Mouse (Mus musculus) adrenal gland (tissue): ENCODE results near the gene 4930404N11Rik.

Source experiments
- intact Hi-C: fragments of 180-260 bp; cut with DNase I; formaldehyde crosslinking; loops from one replicate; pipeline ENCODE4 v1.15.1; 2025

4930404N11Rik gene

DNA sequence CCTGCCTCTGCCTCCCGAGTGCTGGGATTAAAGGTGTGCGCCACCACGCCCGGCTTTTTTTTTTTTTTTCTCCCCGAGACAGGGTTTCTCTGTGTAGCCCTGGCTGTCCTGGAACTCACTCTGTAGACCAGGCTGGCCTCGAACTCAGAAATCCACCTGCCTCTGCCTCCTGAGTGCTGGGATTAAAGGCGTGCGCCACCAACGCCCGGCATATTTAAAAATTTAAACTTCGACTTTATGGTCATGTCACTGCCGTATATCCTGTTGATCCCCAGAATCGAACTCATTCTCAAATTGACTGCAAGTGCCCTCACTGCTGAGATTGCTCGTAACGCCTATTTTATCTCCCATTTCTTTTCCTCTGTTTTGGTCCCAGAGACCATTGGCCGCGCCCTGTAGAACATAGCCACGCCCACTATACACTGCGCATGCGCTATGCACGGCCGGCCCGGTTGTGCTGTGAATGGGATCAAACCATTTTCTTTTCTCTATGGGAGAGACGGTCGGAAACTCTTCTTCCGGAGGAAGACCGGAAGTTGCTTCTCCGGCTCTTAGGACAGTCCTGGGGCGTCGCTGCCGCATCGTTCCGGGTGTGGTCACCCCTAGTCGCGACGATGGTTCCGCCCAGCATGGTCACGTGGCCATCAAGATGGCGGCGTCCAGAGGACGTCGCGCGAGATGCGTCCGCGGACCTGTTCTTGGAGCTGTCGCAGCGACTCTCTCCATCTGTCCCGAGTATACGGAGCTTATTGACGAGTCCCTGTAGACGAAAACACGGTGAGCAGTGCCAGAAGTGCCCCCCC is 18.4 kb upstream of the 4930404N11Rik start, which contains the start of the genes Dohh and Gm48551:
Dohh (plus strand) TSS at position 627 of the 803 bp plus-strand sequence.
Gm48551 (plus strand) TSS at position 665 of the 803 bp plus-strand sequence.
- intact Hi-C loops: no loop called here

DNA sequence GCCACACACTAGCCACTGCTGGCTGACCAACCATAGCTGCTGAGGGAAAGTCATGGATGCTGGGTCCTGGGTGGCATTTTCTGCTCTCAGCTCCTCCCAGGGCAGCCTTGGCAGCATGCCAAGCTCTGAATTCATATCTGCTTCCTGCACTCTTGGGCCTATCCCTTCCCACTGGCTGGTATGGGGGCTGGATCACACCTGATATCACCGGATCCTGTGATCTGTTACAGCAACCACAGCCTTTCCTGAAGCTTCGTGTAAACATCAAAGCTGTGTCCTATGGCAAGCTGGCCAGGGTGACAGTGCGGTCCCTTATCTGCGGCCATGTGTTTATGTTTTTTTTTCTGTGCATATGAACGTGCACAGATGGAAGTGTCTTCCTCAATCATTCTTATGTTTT is 16.4 kb upstream of the 4930404N11Rik start:
- intact Hi-C loops: no loop called here

DNA sequence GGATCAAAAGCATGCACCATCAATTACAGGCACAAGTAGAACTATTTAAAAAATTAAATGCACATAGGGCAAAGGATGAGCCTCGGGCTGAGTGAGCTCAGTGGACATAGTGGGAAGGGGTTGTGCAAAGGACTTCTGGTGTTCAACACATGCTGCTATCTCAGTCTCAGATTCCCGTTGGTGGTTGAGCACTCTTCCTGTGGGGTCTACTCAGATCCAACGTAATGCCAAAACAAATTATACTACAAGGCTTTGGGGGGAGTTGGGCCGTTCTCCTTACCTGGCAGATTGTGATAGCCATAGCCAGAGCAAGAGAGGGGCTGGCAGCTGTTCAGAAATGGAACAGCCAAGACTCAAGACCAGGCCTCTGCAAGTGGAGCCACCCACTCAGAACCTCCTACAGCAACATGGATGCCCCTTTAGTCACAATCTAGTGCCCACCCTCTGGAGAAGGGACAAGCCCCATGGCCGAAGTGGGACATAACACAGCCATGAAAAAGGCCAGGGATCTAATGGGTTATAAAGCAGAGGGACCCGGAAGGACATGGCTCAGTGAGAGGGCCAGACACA is 14.3 kb upstream of the 4930404N11Rik start:
- intact Hi-C loops: no loop called here

DNA sequence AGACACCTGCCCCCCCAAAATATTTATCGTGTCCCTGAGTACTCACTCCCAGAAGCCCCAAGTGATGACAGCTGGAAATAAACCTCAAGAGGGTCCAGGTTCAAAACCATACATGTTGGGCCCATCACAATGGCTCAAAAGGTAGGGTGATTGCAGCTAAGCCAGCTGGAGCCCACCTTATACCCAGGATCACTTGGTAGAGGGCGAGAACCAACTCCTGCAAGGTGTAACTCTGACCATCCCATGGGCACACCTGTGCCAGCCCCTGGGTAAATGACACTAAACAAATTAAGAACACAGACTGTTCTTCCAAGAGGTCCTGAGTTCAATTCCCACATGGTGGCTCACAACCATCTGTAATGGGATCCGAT is 13.6 kb upstream of the 4930404N11Rik start:
- intact Hi-C loops: no loop called here

DNA sequence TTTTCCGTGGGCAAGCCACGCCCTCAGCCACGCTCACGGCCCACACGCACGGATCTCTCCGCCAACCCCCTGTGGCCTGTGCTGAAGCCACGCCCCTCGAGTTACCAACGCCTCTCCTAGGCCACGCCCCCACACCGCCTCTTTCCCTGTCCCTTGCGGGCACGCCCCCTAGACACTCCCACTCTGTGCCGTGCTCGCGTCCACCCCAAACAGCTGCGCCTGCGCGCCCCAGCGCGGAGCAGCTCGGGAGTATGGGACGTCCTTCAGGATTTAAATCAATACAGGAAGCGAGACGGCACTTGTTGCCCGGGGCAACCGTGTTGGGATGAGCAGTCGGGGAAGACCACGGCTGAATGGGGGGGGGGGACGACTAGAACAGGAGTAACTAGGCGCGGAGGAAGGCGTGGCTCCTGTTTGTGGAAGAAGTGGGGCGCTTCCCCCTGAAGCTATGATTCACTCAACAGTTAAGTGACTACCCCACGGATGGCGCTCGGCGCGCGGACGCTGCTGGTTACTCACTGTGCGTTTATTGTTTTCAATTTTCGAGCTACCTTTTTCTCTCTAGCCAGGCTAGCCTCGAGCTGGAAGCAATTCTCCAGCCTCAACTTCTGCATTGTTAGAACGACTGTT is 13.1 kb upstream of the 4930404N11Rik start:
- intact Hi-C loops: no loop called here

DNA sequence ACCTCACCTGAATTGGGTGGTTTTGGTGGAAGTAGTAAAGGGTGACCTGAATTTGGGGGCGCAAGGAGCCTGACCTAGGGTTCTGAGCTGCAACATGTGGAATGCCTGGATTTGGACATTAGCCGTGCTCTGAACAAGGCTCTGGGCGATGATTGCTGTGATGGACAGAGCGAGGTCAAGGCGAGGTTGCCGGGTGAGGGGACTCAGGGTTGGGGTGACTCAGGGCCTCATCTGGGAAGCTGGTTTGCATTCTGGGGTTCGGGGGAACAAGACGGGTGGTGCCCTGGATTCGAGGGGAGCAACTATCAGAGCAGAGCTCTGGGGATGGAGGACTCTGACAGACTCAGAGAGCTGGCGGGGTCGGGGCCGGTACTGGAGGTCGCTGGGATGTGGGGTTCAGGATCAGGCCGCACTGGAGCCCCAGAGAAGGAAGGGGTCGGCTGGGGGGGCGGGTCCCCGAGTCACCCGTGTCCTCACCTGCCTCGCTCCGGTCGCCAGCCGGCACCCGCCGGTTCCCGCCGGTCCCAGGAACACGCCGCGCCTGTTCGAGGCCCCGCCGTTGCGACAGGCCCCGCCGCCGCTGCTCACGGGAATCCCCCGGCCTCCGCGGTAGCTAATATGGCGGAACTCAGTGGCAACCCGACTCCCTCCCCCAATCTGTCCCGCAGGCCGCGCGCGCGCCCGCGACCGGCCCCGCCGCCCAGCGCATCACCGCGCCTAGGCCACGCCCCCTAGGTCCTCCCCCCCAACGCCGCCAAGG is 12.4 kb upstream of the 4930404N11Rik start, which contains the start of gene Fzr1:
Fzr1 (minus strand) TSS at position 724 of the 760 bp plus-strand sequence.
- intact Hi-C loops: no loop called here

DNA sequence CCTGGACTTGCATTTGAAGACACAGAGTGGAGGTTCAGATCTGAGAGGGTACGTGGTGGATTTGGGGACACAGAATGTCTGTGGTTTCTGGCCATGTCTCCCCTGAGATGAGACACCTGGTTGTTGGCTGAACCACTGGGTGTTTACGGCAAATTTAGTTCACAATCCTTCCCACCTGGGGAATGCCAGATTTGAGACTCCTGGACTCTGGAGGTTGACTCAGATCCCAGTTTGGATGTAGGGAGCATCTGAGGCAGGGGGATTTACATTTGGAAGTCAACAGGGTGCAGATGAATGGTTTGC is 11.7 kb upstream of the 4930404N11Rik start:
- intact Hi-C loops: no loop called here

DNA sequence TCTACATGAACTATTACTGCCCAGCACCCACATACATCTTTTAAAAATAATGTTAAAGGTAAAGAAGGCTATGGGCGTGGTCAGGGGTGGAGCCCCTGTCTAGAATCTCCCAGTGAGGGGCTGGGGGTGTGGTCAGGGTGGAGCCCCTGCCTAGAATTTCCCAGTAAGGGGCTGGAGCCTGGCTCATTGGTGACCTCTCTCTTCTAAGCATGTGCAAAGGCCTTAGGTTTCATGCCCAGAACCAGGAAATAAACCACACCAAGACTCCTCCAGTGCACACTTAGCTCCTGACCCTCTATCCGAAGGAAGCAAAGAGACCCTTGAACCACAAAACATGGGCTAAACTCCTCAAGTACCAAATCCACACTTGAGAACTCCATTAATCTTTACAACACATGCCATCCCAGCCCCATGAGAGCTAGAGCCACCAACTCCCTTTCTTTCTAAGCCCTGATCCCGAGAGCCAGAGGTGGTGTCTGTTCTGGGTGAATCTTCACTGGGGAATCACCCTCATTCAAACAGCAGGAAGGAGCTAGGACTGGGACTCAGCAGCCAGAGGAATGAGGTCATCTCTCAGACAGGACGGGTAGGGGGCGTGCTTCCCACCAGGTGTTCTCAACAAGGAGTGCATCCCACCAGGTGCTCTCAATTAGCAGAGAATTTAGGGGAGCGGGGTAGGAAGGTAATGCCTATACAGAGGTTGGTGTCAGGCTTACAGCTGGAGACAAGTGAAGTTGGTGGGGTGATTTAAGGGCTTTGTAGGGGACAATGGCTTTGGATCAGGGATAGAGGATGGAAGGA is 11.1 kb upstream of the 4930404N11Rik start:
- intact Hi-C loops: no loop called here

DNA sequence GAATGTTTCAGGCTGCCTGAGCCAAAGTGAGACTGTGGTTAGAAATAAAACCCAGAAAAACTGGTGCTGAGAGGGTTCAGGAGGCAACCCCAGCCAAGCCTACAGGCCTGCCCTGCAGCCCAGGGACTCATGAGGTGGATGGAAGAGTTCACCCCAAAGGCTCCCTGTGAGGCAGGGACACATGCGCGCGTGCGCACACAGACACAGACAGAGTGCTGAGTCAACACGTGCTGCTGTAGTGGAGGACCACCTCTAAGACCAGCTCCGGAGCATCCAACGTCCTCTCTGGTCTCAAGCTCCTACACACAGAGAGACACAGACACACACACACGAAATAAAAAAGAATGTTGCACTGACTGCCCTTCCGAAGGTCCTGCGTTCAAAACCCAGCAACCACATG is 9.7 kb upstream of the 4930404N11Rik start:
- intact Hi-C loops: no loop called here

DNA sequence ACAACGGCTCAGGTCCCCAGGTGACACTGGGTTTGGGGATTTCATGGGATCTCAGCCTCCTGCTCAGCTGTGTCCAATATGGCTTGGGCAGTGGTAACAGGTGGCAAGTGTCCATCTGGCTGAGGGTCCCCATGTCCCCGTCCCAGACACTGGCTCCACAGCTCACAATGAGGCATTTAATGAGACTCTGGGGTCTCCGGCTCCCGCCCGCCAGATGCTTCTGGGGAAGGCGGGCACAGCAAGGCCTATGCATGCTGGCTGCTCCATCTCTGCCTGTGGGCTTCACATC is 1.5 kb upstream of the 4930404N11Rik start:
- intact Hi-C loops: no loop called here

DNA sequence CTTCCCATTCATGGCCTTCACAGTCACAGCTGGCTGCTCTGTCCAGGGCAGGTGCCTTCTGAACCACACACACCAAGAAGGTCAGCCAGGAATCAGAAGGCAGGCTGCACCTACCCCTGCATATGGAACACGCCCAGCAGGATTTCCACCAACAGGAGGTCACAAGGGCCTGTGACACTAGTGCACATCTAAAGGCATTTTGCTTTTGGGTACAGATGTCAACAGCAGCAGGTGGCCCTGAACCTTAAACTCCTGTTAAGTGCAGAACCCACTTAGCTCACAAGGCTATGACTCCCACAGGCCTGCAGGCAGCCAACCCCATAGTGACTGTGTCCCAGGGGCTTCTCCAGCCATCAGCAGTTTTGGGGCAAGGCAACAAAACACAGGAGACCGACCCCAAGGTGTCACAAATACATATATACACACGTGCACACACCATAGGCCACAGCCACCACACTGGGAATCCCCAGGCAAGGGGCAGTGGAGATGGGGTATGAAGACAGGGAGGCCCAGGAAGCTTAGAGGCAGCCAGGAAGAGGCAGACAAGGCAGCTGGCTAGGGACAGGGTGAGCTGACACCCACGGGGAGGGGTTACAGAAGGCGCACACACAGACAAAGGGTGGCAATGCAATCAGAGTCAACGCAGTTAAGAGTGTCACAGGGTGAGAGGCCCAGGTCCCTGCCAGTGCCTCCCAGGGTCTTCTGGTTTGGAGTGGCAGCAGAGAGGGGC is 1.0 kb upstream of the 4930404N11Rik start:
- intact Hi-C loops: no loop called here

DNA sequence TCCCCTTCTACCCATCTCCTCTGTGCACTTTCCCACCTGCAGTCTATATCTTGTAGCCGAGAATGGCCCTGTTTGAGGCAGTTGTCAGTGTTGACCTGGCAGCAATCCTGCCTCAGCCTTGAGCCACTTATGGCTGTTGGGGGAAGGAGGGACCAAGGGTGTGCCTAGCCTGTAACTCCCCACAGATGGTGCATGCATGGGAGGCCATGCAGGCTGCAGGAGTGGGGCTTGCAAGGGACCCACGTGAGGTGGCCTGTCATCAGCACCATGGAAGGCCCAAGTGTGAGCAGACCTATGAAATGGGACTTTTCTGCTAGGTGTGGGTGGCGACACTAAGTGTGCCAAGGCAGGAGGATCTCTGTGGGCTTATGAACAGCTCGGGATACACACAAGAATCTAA is 543 bp downstream of the 4930404N11Rik start:
- intact Hi-C loops: no loop called here

DNA sequence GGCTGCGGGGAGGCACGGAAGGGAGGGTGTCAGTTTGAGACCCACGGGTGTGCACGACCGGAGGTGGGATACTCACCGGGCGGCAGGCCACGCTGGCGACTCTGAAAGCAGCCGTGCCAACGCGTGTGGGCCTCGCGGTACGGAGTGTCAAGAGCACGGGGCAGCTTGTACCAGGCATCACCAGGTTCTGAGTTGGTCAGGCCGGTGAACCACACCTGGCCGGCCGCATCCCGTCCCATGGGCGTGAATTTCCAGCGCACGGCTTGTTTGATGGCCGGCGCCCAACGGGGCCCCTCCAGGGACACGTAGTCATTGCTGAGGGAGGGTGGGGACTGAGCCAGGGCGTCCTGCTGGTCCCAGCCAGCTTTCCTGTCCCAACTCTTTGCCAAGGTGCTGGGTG is 950 bp downstream of the 4930404N11Rik start:
- intact Hi-C loops: no loop called here

DNA sequence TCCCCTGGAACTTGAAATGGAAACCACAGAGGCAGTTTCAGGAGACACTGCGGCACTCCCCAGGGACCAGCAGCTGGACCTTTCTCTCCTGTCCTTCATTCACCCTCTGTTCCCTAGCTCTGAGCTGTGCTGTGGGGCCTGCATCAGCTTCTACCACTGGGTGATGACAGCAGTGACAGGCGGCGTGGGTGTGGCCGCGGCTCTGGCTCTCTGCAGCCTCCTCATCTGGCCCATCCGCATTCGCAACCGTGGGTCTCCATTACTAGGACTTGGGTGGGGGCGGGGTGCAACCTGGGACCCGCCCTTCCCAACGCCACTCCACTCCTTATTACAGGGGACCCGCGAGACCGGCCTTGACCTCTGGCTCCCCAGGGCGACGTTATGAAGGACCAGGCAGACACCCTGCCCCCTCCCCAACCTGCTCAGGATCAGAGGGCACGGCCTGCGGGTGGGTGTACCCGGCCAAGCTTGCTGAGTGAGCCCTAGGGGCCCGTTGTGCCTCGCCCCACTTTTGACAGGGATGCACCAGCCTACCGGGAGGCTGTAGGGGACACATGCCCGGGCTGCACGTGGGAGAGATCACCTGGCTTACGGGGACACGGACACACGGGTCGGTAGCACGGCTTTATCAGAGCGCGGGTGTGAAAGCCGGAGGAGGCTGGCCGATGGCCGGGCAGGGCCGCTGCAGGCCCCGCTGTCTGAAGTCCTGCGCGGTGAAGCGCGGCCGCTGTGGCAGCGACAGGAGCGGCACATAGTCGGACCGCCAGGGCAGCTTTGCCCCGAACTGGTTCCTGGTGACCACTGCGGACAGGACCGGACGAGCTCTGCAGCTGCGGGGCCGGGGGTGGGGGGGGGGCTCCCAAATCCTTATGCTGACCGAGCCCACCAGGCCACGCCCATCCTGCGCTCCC is 1.9 kb downstream of the 4930404N11Rik start:
- intact Hi-C loops: no loop called here

DNA sequence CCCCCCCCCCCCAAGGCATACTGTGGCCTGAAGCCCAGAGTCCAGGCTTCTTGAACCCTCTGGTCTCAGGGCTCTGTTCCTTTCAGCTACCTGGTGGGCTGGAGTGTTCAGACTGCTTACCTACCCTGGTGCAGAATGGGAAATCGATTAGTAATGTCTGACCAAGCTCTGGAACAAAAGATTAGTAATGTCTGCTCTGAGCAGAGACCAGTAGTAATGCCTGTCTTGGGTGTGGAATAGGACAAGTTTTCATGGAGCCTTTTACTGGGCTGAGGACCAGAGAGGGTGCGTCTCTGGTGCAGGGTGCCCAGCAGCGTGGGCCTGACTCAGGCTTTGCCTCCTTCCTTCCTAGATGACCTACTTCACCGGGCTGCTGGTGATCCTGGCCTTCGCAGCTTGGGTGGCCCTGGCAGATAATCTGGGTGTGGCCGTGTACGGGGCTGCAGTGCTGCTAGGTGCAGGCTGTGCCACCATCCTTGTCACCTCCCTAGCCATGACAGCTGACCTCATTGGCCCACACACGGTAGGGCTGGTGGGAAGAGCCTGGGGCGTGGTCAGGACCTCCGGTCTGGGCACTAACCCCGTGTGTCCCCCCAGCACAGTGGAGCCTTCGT is 3.2 kb downstream of the 4930404N11Rik start:
- intact Hi-C loops: no loop called here

DNA sequence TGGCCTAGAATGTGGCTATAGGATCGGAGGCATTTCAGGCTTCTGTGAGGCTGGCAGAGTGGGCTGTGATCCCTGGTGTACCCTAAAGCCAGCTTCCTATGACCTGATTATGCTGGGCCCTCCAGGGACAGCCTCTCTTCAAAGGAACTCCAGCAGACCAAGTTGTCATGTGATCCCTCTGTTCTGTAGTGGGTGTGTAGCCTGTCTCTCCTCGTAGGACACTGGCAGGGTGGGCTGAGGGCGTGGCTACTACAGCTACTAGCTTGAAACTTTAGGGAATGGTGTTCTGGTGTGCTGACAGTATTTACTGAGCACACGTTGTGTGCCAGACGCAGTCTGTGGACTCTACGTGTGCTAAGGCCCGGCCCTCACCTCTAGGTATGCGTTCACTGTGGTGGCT is 4.9 kb downstream of the 4930404N11Rik start:
- intact Hi-C loops: no loop called here

DNA sequence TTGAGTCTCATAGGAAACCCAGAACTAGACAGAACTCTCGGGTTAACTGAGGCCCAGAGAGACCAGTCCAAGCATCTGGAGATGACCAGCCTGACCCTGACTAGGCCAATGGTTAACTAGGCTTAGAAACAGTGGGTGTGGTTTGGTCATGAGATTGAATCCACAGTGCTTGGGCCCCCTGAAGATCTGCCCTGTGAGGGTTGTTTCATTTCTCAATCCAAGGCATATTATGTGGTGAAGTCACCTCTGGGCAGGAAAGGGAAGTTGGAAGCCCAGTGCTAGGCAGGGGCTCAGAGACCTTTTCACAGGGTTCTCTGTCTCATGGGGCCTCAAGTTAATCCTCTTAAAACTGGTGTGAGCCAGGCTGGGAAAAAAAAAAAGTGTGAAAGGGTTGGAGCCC is 6.8 kb downstream of the 4930404N11Rik start:
- intact Hi-C loops: no loop called here

DNA sequence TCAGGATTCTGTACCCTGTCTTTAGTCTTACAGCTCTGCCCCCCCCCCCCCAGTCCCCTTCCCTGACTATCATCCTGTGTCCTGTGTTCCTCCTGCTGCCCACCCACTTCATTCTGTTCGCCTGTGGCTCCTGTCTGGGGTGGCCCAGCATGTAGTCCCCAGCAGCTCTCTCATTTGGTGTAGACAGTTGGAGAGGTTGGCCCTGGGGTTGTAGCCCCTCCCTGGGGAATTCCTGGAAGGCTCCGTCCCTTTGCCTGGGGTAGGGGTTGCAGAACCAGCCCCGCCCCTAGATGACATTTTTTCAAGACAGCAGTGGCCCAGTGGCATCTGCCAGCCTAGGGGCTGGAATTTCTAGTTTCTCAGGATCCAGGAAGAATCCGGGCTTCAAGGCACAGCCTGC is 7.4 kb downstream of the 4930404N11Rik start:
- intact Hi-C loops: no loop called here
